Mouse (Mus musculus): ENCODE measurements at regions not wholly inside any gene's neighbourhood (a gene's known extent, or its start where the extent isn't known, plus 50 kb on each side); places are given as distances from the start of the nearest gene placed in this dataset.

DNA sequence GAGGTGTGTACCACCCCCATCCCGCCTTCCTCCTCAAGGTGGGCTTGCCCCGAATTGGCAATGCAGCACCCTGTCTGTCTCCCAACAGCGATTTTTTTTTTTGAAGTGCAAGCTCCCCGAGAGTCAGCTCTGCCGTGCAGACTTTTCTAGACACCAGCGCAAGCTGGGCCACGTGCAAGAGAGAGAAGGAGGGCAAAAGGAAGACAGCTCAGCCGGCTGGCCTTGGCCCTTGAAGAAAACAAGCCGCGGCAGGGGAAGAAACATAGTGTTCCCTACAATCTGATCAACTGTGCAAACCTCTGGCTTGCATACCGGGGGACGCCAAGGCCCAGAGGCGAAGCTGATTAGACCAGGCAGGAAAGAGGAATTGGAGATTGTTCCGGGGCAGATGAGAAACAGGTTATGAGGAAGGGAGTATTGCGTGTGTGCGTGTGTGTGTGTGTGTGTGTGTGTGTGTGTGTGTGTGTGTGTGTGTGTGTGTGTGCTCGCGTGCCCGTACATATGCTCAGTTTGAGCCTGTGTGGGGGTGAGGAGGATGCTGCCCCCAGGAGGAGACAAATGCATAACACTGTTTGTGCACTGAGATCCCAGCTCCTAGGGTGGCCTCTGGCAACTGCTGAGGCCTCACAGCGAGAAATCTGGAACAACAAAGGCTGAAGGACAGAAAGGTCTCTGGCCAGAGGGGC is 83.2 kb upstream of the Zfp648 start:
- DNase-seq, result peak; percentile 88

DNA sequence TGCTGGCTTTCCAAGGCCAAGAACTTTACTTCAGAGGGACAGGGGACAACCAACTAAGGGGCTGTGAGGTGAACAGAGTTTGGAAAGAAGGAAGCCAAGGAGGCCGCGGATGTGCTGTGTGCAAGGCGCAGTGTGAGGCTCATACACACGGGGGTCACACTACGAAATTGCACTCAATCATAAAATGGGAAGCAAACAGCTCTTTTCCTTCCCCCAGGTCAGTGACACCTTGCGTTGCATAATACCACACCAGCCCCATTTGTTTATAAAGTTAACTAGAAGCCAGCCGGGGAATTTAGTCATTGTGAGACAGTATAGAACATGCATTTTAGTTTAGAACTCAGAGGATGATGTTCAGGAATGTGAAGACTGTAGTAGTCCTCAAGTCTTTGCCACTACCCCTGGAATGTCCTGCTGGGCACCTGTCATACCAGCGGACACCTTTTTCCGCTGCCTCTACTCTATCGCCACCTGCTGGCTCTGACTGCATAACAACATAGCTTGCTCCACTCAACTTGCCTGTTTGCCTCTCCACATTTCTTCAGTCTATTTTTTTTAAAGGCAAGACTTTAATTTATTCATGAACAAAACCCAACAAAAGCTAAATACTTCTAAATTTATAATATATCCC is 82.5 kb upstream of the Zfp648 start:
- peak; percentile 74 for DNase-seq

DNA sequence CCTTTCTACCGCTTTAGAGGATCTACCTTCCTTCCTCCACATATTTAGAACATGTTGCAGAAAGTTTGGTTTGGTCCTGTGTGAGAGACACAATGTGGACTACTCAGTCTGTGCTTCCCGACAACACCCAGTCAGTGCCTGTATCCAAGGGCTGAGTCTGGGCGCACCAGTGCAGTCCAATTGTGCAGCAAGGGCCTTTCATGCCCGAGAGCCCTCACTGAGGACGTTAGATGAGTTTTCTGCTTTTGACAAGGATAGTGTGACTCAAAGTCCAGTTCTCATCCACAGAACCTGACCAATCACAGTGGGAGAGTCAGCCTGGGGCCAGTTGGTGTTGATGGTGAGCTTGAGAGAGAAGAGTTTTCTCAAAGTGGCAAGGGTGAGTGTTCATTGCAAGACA is 81.4 kb upstream of the Zfp648 start:
- DNase-seq, result no peak

DNA sequence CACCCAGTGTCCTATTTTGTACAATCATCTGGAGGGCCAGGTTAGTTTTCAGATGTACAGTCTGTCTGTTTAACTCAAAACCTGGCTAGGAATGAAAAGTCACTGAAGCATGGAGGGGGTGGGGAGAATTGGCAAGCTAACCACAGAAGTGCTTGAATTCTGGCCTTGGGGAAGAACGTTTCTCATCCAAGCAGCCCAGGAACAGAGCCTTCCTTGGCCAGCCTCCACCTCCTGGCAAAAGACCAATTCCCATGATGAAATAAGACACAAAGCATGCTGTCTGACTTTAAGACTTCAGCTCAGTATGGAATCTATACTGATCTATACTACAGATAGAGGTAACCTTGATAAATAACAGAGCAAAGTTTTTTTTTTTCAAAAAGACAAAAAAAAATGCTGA is 80.3 kb upstream of the Zfp648 start:
- peak; percentile 92 for DNase-seq

DNA sequence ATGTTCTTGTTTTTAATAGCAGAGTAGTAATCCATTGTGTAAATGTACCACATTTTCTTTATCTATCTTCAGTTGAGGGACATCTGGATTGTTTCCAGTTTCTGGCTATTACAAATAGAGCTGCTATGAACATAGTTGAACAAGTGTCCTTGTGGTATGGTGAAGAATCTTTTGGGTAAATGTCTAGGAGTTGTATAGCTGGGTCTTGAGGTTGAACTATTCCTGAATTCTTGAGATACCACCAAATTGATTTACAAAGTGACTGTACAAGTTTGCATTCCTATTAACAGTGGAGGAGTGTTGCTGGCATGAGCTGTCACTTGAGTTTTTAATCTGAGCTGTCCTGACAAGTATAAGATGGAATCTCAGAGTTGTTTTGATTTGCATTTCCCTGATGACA is 76.0 kb upstream of the Zfp648 start:
- DNase-seq, result no peak

DNA sequence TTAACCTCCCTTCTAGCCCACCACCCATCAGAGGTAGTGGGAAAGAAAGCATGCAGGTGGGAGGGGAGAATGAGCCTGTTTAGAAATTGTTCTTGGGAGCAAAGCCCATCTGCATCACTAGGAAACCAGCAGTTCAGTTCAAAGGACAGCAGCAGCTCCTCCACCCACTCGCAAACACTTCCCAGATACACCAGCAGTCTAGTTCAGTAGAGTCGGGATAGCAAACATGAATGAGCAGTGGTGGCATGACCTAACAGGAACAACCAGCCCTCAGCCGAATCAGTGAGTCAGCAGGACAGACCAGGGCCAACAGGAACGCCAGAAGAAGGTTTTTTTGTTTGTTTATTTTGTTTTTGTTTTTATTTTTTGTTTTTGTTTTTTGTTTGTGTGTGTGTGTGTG is 74.5 kb upstream of the Zfp648 start:
- no peak for DNase-seq

DNA sequence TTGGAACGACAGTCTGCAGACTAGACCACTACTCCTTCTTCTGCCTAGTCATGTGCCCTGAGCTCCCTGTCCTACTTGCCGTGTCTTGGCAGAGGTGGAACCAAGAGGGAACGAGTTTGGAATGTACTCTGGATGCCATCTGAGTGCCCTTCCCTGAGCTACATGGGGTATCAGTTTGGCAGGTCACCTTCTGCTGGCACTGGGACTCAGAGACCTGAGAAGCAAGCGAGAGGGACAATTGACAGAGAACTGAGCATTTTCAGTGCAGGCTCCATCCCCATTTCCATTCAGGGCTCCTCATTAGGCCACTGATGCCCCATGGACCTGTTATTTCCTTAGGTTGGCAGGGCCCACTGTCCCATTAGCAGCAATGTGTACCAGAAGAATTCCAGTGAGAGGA is 61.5 kb upstream of the Zfp648 start:
- DNase-seq, result no peak

DNA sequence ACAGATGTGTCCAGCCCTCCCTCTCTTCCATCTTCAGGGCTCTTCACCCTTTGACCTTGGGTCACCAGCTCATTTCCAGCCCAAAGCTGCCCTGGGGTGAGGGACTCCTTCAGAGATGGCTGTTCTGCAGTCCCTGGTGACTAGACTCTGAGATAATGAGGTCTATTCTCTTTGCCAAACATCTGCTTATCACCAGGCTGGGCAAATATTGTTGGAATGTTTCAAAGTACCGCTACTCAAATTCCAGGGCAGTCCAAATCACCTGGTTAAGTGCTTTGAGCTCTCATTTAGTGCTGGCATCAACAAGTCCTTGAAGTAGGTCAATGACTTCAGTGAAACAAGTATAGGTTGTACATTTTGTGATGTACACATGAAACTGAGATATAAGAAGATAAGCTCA is 57.3 kb upstream of the Zfp648 start:
- no peak for DNase-seq

DNA sequence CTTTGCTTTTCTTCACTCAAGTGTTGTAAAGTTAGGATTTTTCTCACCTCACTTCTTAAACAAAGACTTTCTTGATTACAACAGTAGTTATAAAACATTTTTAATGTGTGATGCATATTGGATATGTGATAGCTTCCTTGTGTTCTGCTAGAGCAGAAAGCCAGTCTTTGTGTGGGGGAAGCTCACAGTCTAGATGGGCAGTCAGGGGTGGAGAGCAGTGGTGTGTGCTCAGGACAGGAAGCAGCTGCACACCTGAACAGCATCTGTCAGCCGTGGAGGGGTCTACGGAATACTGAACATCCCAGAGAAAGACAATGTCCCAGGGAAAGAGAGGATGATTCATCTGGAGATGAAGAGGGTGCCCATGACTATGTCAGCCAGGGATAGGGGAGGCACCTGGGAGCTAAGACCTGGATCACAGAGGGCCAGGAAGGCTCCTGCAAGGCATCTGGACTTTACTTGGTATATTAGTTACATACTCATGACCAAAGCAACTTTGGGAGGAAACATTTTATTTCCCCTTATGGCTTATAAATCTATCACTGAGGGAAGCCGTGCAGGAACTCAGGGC is 53.9 kb upstream of the Zfp648 start:
- DNase-seq, result no peak

DNA sequence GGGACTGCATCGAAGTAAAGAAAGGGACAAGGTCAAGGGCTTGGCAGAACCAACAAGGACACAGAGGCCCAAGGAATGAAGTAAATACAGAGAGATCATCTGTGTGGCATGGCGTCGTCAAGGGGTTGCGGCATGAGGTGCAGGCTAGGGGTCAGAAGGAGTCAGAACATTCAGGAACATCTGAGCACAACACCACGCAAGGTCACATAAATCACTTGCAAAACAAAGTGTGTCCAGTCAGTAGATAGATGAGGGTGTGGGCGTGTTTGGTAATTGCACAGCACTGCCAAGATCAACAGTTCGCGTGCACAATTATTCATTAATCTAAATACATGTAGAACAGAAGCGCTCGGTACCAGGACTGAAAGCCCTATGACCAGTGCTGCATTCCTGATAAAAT is 52.0 kb upstream of the Zfp648 start:
- DNase-seq, result peak; percentile 72

DNA sequence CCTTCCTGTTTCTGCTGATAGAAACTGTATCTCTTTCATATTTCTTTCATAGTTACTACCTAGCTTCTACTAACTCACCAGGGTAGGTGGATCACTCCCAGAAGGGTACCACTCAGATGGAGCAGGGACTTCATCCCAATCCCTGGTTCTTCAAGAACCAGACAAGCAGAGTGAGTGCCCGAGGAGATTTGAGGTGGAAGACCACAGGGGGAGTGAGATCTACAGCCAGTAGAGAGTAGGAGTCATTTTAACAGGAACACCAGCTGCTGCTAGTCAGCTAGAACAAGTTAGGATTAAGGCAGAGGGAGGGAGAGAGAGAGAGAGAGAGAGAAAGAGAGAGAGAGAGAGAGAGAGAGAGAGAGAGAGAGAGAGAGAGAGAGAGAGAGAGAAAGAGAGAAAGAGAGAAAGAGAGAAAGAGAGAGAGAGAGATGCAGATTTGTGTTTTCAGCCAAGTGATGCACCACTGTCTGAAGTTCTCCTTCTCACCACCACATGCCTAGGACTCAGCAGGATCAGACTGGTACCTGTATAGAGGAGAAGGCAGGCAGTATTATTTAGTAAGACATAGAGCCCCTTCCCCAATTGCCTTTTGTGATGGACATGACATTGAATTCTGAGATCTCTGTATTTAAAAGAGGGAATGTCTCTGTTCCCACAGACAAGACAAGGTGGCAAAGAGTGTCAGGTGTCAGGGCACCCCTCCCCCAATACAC is 51.4 kb upstream of the Zfp648 start:
- DNase-seq, result no peak

DNA sequence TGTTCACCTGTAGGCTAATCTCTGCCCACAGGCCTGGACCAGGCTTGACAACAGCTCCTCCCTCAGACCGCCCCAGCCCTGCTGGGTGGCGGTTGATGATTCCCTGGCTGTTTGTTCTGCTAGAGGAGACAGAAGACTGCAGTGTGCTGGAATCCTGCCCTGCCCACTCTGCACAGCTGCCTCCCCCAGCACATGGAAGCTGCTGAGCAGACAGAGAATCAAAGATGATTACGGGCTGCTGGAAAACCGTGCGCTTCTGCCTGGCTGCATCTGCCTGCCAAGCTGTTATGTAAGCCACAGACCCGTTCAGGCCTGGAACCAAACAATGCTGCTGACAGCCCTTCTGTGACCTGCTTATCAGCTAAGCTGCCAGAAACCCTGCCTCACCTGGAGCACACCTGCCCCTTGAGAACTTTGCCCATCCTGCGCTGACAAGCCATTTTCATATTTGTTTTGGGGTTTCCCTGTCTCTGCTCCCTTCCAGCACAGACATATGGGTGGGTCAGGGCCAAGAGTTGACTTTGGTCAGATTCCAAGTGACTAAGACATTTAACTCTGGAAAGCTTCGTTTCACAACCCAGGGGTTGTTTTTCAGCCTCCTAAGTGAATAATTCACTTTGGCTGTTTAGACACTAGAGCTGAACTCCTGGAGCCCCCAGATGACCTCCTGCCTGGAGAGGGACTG is 50.7 kb upstream of the Zfp648 start:
- DNase-seq, result peak; percentile 90
